Mouse (Mus musculus): Measurements from ENCODE around the gene Ttc24. TPM values are rescaled to one million over a fixed set of nuclear protein-coding genes. Genes with fewer than 3 reads are reported as not detected.
A peak's percentile ranks its signal among the peaks of the same experiment; 100 is the strongest.

Ttc24 gene
- total RNA-seq, 1 experiment from 2014 or later: not detected

DNA sequence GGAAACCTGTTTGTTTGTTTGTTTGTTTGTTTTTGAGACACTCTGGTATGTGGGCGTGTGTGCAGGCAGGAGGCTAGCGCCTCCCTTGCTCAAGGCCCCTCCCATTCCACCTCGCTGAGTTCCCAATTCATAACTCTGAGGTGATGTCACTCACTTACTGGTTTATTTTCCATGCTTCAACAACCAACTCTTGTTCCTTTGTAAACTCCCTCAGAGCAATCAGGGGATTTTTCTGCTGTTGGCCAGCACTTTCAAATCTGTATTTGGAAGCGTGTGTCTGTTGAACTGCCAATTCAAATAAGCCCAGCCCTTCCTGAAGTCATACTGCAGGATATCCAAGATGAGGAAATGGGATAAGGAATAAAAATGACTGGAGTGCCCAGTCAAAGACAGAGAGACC lies 4.6 kb upstream of the Ttc24 start:
- ATAC-seq (ENCODE audit: extremely low read depth, insufficient number of reproducible peaks, low FRiP score, poor library complexity, severe bottlenecking): no peak

DNA sequence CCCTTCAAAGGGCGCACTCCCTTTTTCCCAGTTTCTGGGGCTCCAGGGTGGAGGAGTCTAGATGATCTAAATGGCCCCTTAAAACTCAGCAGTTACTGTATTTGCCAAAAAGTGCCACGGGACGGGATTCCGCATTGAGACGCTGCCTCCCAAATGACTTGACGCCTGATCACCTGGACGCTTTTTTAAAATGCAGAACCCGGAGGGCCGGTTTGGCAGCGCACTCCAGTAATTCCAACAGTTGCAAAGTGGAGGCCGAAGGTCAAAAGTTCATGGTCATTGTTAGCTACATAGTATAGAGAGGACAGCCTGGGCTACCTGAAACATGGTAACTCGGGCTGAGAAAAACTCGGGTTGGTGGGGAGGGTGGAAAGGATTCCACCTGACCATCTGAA lies 4.1 kb upstream of the Ttc24 start:
- ATAC-seq (ENCODE audit: extremely low read depth, insufficient number of reproducible peaks, low FRiP score, poor library complexity, severe bottlenecking): no peak

DNA sequence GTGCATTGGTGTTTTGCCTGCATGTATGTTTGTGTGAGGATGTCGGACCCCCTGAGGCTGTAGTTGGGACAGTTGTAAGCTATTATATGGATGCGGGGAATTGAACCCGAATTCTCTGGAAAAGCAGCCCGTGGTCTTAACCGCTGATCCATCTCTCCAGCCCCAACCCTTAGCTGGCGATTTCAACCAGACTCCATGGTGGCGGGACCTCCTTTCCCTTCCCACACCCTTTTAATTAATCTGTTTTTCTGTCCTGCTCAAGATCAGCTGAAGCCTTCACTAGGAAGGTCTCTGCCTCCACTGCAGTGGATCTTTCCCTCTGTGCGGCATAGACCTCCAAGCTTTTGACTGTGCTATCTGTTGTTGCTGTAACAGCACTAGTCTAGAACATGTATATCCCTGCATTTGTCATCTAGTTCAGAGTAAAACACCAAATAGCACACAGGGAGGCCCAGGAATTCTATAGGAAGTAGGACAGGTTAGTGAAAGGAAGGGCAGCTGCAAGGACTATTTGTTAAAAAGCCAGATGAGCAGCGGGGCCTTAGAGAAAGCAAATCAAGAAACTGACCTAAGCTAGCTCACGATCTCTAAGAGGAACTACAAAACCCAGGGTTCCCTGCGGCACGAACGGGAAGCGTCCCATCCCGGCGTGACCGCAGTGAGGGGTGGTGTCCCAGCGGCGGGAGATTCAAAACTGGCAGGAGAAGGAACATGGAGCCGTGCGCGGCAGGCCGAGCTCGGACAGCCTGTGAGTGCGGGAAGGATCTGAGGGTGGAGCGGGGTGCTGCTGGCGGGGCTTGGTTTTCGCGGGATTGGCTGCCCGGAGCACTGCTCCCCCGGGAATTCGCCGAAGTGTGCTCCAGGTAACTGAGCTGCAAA lies 3.5 kb upstream of the Ttc24 start, which contains the start of gene Iqgap3:
Iqgap3 (plus strand) TSS at position 627 of the 879 bp plus-strand sequence.
- ATAC-seq (ENCODE audit: extremely low read depth, insufficient number of reproducible peaks, low FRiP score, poor library complexity, severe bottlenecking): peak; percentile 94

DNA sequence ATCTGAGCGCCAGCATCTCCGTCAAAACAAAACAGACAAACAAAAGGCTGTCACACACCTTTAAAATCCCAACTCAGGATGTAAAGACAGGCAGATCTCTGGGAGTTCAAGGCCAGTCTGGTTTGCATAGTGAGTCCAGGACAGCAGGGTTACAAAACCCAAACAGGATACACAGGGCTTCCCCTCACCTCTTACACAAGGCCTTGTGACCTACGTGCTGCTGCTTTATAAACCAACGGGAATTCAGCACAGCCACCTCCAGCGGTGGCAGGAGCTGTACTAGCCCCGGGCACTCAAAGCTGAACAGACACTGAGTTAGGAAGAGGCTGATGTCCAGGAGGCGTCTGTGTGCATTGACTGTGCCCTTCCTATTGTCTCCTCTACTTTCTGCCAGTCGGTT lies 663 bp downstream of the Ttc24 start:
- no peak for ATAC-seq (ENCODE audit: extremely low read depth, insufficient number of reproducible peaks, low FRiP score, poor library complexity, severe bottlenecking)

DNA sequence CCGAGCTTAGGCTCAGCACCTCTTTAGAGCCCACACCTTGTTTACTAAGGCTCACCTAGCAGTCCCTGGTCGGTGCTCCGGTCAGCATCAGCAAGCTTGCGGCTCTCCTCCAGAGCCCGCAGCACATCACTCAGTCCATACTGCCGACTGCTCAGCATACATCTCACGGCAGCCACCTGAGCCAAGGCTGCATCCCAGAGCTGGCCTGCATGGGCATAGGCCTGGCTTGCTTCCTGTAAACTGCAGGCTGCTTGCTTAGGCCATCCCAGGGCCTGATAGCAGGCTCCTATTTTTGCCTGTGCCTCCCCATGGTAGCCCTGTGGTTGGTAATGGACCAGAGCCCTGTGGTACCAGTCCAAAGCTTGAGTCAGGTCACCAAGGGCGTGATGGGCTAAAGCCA lies 3.3 kb downstream of the Ttc24 start:
- no peak for ATAC-seq (ENCODE audit: extremely low read depth, insufficient number of reproducible peaks, low FRiP score, poor library complexity, severe bottlenecking)

DNA sequence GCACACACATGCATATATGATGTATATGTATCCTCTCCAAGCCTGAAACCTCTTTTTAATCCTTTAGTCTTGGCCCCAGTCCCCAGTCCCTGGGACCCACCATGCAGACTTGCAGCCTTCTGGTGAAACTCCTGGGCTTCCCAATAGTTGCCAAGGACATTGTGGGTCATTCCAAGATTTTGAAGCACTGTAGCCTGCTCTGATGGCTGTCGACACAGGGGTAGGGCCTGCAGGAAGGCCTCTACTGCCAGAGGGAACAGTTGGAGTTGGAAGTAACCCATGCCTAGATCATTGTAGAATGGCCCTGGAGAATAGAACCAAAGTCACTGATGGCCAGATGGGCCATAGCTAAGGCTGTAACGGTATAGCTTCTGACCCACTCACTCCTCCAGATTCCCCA lies 3.8 kb downstream of the Ttc24 start:
- ATAC-seq (ENCODE audit: extremely low read depth, insufficient number of reproducible peaks, low FRiP score, poor library complexity, severe bottlenecking): no peak

DNA sequence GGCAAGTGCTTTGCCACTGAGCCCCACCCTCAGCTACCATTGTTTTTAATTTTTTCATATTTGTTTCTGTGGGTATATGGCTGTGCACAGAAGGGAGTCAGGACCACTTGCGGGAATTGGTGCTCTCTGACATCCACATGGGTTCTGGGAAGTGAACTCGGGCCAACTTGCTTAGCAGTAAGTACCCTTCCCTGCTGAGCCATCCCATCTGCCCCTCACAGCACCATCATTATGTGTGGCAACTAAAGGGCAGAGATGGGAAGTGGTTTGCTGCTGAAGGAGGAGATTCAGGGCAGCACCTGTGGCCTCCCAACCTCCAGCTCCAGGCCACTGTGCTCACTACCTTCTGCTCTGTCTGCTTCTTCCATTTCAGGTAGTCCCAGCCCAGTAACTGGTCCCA lies 4.5 kb downstream of the Ttc24 start:
- ATAC-seq (ENCODE audit: extremely low read depth, insufficient number of reproducible peaks, low FRiP score, poor library complexity, severe bottlenecking): no peak

DNA sequence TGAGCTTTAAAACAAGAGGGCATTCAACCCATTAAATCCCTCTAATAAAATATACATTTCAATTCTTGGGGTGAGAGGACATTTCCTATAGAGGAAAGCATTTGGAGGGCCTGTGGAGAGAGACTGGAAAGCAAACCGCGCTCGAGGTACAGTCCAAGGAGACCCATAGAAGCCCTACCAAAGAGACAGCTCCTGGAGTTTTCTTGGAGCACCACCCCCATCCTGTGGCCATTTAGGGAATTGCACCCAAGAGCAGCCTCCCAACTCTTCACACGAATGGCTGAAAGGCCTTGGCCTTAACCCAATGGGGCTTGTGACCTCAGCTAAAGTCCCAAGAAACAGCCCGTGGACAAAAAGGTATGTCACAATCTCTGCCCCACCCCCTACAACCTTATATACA lies 6.3 kb downstream of the Ttc24 start:
- ATAC-seq (ENCODE audit: extremely low read depth, insufficient number of reproducible peaks, low FRiP score, poor library complexity, severe bottlenecking): peak; percentile 77

DNA sequence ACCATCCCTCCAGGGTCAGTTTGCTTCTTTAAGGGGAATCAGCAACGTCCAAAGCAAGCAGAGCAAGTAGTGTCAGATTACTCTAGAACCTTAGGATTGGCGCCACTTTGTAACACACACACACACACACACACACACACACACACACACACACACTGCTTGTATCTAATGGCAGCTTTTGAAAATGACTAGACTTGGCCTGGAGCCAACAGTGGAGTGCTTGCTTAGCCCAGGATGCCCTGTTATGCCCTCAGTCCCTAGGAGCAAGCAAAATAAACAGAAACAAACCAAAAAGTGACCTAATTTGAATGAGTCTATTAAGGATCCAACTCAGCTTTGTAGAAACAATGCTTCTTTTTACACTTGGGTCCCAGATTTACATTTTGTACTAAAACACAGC lies 9.7 kb downstream of the Ttc24 start:
- no peak for ATAC-seq (ENCODE audit: extremely low read depth, insufficient number of reproducible peaks, low FRiP score, poor library complexity, severe bottlenecking)

DNA sequence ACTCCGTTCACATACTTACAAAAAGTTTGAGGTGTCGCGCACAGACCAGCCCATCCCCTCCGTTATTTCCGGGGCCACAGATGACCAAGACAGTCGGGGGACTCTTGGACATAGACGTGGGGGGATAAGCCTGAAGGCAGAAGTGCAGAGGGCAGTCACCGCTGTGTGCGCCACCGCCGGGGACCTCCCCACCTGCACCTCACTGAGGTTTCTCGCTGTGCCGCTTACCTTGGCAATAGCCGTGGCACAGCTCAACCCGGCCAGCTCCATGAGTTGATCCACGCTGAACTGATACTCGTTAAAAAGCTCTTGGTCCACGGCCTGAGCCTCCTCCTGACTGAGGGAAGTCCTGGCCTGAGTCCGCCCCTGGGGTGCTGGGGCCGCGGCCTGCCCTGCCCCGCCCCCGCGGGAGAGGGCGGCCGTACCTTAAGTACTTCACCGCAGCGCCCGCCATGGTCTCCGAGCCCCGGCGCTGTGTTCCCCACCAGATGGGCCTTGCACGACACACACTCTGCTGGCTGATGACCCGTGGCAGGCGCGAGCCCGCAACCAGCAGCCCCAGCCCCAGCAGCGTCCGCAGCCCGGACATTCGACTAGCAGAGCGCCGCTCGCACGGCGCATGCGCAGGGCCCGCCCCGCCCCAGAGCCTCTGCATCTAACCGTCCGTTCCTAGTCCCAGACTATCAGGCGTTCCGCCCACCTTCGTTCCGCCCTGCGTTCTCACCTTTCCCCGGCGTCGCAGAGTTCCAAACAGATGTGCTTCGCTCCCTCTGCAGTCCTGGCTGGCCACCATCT lies 20.0 kb downstream of the Ttc24 start, which contains the start of gene Naxe:
Naxe (minus strand) TSS at position 594 of the 795 bp plus-strand sequence.
- ATAC-seq (ENCODE audit: extremely low read depth, insufficient number of reproducible peaks, low FRiP score, poor library complexity, severe bottlenecking): peak; percentile 73

DNA sequence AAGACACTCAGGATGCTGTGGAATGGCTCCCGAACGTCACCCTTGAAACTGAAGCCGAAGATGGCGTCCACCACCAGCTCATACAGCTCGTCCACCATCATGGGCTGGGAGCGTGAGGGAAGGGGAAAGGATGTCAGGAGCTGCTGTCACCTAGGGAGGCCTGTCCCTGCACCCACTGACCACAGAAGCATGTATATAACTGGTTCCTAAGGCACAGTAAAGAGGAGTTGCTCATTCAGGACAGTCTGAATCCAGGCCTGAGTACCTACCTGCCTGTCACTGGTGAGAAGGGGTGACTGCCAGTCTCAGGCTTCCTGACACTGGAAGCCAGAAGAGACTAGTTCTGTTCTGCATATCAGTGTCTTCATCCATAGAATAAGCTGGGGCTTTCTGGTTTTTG lies 21.1 kb downstream of the Ttc24 start:
- no peak for ATAC-seq (ENCODE audit: extremely low read depth, insufficient number of reproducible peaks, low FRiP score, poor library complexity, severe bottlenecking)

DNA sequence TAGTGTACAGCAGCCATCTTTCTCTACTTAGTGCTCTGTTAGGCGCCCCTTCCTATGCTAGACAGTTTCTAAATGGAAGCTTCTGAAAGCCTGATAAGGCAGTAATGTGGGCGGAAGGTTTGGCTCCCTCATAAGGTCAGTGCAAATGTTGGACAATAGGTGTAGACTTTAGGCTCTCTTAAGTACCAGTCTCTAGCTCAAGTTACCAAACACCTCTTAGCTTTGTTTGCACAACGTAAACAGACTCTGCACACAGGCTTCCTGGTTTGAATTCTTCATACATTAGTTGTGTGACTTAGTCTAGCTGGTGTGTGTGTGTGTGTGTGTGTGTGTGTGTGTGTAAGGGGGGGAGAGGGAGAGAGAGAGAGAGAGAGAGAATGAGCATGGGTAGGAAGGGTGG lies 28.6 kb downstream of the Ttc24 start:
- ATAC-seq (ENCODE audit: extremely low read depth, insufficient number of reproducible peaks, low FRiP score, poor library complexity, severe bottlenecking): no peak

DNA sequence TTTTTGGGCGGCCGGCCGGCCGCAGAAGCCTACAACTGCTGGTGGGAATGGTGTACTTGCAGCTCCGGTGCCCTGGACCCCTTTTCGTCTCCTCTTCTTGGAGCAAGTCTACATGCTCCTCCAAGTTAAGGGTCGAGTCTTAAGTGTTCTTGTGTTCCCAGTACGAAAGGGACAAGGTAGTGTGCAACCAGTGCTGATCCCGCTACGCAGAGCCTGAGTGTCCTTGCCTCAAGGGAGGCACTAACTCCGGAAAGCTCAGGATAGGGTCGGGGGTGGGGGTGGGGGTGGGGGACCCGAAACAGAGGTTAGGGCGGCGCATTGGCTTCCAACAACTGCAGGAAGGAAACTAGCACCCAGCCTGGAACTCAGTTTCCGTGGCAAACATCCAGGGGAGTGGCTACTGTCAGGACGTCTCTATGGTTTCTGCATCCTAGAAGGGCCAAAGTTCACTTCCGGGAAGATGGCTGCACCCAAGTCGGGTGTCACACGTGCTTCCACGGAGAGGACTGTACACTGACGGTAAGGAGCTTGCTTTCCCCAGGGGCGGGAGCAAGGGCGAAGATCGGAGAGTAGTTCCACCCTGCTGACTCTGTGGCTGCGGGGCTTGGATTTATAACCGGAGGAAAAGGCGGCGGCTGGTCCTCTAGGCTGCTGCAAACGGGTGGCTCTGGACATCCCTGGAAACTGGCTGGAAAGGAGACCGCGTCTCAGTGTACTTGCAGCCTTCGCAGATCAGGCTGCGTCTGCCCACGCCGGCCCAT lies 35.3 kb downstream of the Ttc24 start, which contains the start of gene Gpatch4:
Gpatch4 (plus strand) TSS at position 448 of the 761 bp plus-strand sequence.
- peak; percentile 98 for ATAC-seq (ENCODE audit: extremely low read depth, insufficient number of reproducible peaks, low FRiP score, poor library complexity, severe bottlenecking)

DNA sequence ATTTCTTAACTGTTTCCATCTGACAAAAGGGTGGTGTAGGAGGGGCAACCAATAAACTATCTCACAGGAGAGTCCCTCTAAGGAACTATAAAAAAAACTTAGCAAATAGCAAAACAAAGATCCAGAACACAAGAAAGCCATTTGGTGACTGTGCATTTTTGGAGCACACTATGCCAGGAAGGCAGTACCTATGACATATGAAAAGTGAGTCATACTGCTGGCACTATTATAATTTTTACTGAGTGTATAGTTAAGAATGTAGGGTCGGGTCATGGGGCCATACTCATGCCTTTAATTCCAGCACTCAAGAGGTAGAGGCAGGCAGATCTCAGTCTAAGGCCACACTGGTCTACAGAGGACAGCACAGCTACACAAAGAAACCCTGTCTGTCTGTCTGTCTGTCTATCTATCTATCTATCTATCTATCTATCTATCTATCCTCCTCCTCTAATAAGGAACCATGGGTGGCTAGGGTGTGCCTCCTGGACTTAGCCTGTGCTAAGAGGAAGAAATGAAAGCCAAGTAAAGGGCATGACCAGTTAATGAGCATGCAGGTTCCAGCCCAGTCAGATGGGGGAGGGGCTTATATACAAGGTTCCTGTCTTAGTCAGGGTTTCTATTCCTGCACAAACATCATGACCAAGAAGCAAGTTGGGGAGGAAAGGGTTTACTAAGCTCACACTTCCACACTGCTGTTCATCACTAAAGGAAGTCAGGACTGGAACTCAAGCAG lies 42.4 kb downstream of the Ttc24 start:
- no peak for ATAC-seq (ENCODE audit: extremely low read depth, insufficient number of reproducible peaks, low FRiP score, poor library complexity, severe bottlenecking)

DNA sequence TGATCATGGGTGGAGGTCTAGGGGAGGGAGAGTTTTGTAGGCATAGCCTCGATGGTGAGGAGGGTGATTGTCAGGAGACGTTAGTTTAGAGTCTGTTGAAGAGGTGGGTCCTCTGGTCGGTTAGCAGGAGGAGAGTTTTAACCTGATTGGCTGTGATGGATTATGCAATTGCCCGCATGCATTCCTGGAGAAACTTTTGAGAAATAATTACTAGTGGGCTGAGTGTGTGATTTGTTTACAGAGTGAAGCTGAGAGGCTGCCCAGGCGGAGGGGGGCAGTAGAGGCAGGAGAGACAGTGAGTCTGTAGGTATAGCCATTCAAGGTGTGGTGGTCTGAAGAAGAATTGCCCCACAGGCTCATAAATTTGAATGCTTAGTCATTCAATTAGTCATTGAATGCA lies 44.6 kb downstream of the Ttc24 start:
- ATAC-seq (ENCODE audit: extremely low read depth, insufficient number of reproducible peaks, low FRiP score, poor library complexity, severe bottlenecking): no peak

DNA sequence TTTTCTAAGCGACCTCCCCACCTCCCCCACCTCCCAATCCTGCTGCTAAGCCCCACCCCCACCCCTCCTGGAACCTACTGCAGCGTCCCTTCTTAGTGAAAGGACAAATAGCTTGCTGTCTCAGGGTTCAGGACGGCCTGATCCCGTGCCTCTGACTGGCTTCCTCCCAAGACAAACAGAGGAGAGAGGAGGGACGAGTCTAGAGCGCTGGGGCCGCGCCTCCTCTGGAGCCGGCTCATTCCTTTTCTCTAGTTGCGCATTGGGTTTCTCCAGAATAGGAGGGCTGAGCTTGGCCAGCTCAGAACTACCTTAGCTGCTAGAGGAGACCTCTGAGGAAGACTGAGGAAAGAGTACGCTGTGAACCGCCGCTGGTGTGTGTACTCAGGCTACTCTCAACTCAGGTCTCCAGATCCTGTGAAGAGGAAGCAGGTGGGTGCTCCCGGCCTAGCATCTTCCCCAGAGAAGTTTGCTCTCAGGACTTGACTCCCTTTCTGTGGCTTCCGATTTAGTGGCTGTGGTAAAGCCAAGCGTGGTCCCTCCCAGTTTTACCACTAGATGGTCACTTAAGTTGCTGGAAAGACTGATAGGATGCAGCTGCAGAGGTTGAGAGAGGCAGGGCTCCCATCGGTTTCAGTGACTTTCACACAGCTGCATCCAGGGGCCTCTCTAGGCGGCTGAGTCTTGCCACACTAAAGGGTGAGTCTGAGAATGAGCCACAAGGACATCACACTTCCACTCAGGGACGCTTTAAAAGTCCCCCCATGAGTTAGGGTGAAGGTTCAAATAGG lies 47.3 kb downstream of the Ttc24 start:
- no peak for ATAC-seq (ENCODE audit: extremely low read depth, insufficient number of reproducible peaks, low FRiP score, poor library complexity, severe bottlenecking)

DNA sequence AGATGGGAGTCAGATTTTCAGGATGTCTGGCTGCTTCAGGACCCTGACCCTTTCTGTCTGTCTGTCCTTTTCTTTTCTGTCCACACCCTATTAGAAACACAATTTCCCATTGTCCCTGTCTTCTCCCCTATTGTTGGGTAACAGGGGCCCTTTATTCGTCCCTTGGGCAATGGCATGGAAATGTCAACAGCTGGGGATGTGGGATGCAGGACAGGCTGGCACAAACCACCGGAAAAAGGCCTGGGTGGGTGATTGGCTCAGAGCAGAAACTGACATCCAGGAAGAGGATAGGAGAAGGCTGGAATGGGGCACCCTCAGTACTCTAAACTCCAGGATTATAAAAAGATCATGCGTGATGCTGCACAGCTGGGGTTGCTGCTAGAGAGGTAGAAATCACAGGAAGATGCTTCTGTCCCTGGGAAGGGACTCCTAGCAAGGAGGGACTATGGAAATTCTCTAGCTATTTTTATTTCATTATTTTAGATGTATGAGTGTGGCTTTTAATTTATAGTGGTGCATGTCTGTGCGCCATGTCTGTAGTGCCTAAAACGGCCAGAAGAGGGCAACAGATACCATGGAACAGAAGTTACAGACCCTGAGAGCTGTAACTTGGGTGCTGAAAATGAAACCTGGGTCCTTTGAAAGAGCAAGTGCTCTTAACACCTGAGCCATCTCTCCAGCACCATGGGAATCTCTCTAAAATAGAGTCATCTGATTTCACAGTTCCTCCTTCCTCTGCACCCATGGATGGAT lies 50.5 kb downstream of the Ttc24 start, which contains the start of gene Hapln2:
Hapln2 (minus strand) TSS at position 150 of the 753 bp plus-strand sequence.
- ATAC-seq (ENCODE audit: extremely low read depth, insufficient number of reproducible peaks, low FRiP score, poor library complexity, severe bottlenecking): no peak
